Mouse (Mus musculus) heart, postnatal 36 days (tissue): ENCODE data around the gene Fsip1. TPM values are rescaled to one million over a fixed set of nuclear protein-coding genes. Genes with fewer than 3 reads are reported as not detected.

ENCODE experiments used
- DNase-seq, 2 experiments: peaks; one replicate each; pipeline ENCODE4 v3.0.0; 2021 to 2022
- intact Hi-C: fragments of 180-260 bp; cut with DNase I; formaldehyde crosslinking; loops from one replicate; pipeline ENCODE4 v1.15.1; 2025
- total RNA-seq, 2 experiments: library from RNA; stranded (reverse); gene quantifications; 2 replicates each; pipeline ENCODE4 v1.2.3; 2021

The Fsip1 gene
- total RNA-seq, 2 experiments from 2014 or later = not detected

DNA sequence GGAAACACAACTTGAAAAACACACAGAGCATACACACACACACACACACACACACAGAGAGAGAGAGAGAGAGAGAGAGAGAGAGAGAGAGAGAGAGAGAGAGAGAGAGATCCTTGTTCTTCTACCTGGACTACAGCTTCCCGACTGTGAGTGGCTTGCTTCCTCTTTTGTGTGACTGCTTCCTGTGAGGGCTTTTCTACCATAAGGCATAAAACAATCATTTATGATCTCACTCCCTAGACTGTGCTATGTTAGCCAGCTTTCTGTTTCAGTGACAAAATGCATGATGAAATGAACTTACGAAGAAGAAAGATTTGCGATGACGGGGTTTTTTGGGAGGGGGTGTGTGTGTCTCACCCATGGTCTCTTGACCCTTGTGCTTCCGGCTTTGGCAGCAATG, 3.0 kb upstream of the Fsip1 start:
- intact Hi-C loops = loop anchor here (5.0 to 10.0 kb wide), 3 partner anchors 218 to 435 kb away; partner anchors contain the start of gene Srp14
- DNase-seq = no peak

DNA sequence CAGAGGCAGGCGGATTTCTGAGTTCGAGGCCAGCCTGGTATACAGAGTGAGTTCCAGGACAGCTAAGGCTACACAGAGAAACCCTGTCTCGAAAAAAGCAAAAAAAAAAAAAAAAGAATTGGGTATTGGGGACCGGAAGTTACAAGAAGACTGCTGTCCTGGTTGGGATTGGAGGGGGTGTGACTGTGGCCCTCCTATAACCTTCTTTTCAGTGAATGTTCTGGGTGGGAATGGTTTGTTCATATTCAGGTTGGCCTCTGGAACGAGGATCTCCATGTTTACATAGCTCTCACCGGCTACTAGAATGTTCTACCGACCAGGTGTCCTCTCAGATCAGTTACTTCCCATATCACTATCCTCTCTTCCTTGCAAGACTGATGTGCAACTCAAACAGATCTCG, 328 bp upstream of the Fsip1 start:
- intact Hi-C loops = no loop called here
- peak in 1 of 2 experiments; percentile 3 for DNase-seq

GRCm38 (mm10) chr2:118254516-118254915, 2.2 kb downstream of the Fsip1 start:
- intact Hi-C loops = no loop called here
- no peak for DNase-seq

GRCm38 (mm10) chr2:118248966-118249365, 7.8 kb downstream of the Fsip1 start:
- intact Hi-C loops = loop anchor here (5.0 to 10.0 kb wide), 2 partner anchors 464 to 792 kb away; no protein-coding TSS in a partner anchor

DNA sequence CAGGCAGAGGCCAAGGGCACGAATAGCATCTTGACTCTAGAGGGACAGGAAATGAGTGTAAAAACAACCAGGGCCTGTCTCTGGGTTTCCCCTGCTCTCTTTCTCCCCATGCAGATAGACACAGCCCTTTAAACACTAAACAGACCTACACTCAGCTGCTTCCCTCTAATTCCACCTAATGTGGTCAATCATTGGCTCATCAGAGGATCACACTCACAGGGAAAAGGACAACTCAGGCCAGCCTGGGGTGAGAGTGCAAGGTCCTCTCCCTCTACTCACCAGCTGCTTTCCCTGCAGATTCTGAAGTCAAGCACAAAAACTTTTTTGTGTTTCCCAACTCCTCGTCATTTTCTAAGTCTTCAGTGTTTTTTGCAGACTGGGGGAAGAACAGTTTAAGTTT, 8.8 kb downstream of the Fsip1 start:
- no peak for DNase-seq
- intact Hi-C loops = loop anchor here (5.0 to 10.0 kb wide), 2 partner anchors 463 to 791 kb away; no protein-coding TSS in a partner anchor

More at GRCm38 (mm10) chr2:118248966-118249365, 7.8 kb downstream of the Fsip1 start:
- DNase-seq = no peak

DNA sequence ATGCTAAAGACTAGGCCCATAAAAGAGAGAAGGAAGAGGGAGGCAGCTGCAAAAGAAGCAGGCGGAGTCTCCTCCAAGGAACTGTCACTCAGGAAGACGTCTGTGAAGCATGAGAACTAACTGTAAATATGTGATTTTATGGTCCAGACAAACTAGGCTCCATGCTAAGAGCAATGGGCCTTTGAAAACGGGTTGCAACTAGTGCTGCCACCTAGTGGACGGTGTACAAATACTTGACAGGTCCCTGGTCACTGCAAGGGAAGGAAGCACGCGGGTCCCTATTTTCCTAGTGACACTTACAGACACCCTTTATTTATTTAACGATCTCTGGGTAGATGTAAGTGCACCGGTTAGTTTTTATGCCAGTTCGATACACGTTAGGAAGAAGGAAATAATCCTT, 10.9 kb downstream of the Fsip1 start:
- DNase-seq = peak; percentile 63 to 76
- intact Hi-C loops = loop anchor here (1.0 to 10.0 kb wide), 4 partner anchors 46 to 789 kb away; no protein-coding TSS in a partner anchor

DNA sequence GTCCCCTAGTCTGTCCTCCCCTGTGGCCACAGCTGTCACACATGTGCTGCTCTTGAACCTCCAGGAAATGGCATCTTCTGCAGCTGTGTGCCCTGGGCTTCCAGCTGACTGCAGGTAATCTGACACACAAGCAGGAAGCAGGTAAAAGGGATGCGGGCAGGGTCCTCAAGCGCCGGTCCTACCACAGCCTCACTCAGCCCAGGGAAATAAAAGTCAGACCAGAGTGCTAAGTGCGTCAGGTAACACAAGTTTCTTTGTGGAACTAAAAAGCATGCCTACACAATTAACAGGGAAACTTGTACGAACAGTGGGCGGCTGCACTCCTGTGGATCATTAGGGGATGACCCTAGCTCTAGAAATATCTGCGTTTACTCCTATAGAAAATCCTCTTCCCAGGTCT, 20.6 kb downstream of the Fsip1 start:
- no peak for DNase-seq
- intact Hi-C loops = no loop called here

GRCm38 (mm10) chr2:118235614-118236013, 21.2 kb downstream of the Fsip1 start:
- DNase-seq = no peak
- intact Hi-C loops = no loop called here

- intact Hi-C loops = no loop called here
- no peak for DNase-seq
Measured at GRCm38 (mm10) chr2:118230544-118230943, 26.2 kb downstream of the Fsip1 start.

- DNase-seq = no peak
- intact Hi-C loops = no loop called here
Measured at GRCm38 (mm10) chr2:118228486-118229079, 28.2 kb downstream of the Fsip1 start.

DNA sequence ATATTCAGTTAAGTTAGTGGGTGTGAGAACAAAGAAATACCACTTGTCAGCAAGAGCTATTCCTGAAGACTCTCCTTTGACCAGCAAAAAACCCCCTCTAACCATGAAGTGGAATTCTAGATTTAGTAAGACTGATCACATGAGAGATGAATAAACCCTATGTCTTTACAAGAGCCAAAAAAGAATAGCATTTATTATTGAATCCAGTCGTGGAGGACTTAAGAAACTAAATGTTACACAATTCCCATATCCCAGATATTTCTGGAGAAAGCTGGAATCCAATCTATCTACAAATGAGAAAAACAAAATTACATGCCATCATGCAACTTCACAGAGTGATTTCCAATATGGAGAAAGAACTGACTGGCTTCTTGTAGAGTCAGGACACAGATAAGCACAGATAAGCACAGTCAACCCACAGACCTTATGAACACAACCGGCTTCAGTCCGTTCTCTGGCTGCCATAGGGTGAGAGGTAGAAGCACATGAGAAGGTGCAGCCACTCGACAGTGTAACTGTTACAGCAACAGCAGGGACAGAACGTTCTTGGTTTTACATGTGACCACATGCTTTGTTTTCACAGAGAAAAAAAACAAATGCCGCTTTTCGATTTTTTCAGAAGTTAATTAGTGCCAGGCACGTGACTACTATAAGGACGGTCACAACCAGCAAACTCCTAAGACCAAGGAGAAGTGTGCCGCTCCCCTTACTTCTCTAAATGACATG, 31.3 kb downstream of the Fsip1 start:
- intact Hi-C loops = no loop called here
- DNase-seq = no peak

DNA sequence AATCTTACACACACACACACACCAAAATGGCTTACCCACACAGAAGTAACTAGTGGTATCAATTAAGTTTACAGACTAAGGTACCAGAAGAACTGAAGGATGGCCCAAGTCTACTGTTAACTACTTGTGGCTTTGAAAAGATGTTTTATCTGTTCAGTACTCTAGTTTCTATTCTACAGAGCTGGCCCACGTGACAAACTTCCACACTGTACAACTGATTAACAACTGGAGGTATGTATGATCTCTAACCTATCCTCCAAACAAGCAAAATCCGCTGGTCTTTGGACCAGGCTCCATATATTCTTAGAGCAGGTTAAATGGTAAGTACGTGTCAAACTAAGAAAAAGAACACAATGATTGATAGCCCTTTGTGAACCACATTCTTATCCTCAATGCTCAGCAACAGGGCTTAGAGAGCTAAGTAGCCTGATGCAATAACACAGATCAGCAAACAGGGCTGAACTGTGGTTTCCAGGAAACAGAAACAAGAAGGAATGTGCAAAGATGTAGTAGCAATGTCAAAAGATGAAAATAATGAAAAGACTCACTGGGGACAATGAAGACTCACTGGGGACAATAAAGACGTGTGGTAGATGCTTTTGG, 38.7 kb downstream of the Fsip1 start:
- DNase-seq = no peak
- intact Hi-C loops = no loop called here

DNA sequence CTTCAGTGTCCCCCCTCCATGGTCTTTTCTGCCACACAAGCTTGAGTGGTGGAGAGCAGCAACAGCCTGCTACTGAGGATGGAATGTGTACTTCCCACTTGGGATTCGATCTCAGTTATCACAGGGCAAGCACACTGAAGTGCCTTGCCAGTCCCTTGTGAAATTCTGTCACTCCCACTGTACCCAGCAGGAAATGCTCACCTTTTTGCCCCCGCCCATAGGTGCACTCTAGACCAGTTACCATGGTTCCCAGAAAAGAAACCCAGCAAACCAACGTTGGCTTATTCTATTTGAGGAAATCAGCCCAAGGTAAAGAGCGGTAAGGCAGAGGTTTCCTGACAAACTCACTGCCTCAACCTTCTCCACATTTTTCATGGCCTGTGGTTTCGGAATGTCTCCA, 47.1 kb downstream of the Fsip1 start:
- no peak for DNase-seq
- intact Hi-C loops = no loop called here

DNA sequence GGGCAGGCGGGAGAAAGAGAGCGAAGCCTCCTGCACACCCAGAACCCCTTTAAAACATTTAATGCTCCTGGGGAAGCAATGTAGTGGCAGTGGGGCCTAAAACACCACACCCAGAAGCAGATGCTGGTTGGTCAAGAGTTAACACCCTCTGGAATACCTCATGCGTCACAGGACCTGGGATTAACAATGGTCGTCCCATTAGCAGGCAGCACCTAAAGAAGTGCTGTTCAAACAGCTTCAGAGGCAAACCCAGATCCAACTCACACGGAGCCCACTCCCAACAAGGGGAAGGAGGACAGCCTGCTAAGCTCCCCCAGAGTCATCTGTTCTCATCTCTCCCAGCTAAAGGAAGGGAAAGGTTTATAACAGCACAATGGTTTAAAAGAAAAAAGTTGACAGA, 48.1 kb downstream of the Fsip1 start:
- no peak for DNase-seq
- intact Hi-C loops = no loop called here

GRCm38 (mm10) chr2:118205991-118206585, 50.7 kb downstream of the Fsip1 start:
- intact Hi-C loops = no loop called here
- no peak for DNase-seq

- DNase-seq = no peak
- intact Hi-C loops = no loop called here
Measured at GRCm38 (mm10) chr2:118204646-118205045, 52.1 kb downstream of the Fsip1 start.

GRCm38 (mm10) chr2:118203739-118204461, 52.9 kb downstream of the Fsip1 start:
- intact Hi-C loops = no loop called here
- DNase-seq = no peak

GRCm38 (mm10) chr2:118202934-118203333, 53.8 kb downstream of the Fsip1 start:
- no peak for DNase-seq
- intact Hi-C loops = no loop called here

- DNase-seq = no peak
- intact Hi-C loops = no loop called here
Measured at GRCm38 (mm10) chr2:118201983-118202382, 54.8 kb downstream of the Fsip1 start.

- intact Hi-C loops = loop anchor here (1.0 kb wide), 1 partner anchor 46 kb away; no protein-coding TSS in a partner anchor
- DNase-seq = peak; percentile 74 to 76
Measured at GRCm38 (mm10) chr2:118199867-118200266, 56.9 kb downstream of the Fsip1 start.

GRCm38 (mm10) chr2:118196966-118197365, 59.8 kb downstream of the Fsip1 start:
- intact Hi-C loops = no loop called here

More at GRCm38 (mm10) chr2:118196966-118197365, 59.8 kb downstream of the Fsip1 start:
- no peak for DNase-seq
